Mouse (Mus musculus) cerebellum, adult 9-10 months (tissue): ENCODE results near the gene Atl2.

Experiments used
- DNase-seq: peaks from one replicate; pipeline ENCODE4 v3.0.0; 2022

The Atl2 gene

GRCm38 (mm10) chr17:79817551-79817950, 78.4 kb downstream of the Atl2 start:
- no peak for DNase-seq

- DNase-seq: no peak
These were observed 79.0 kb downstream of the Atl2 start for GRCm38 (mm10) chr17:79816896-79817295.

- no peak for DNase-seq
These were observed 85.5 kb downstream of the Atl2 start for GRCm38 (mm10) chr17:79810421-79810820.

GRCm38 (mm10) chr17:79809491-79810316, 86.2 kb downstream of the Atl2 start:
- DNase-seq: no peak

- no peak for DNase-seq
These were observed 88.5 kb downstream of the Atl2 start for GRCm38 (mm10) chr17:79807237-79807930.

GRCm38 (mm10) chr17:79804747-79805146, 91.2 kb downstream of the Atl2 start:
- no peak for DNase-seq

- DNase-seq: no peak
These were observed 93.9 kb downstream of the Atl2 start for GRCm38 (mm10) chr17:79802056-79802455.

- DNase-seq: no peak
These were observed 97.1 kb downstream of the Atl2 start for GRCm38 (mm10) chr17:79798831-79799230.
